Mouse (Mus musculus): ENCODE measurements around the gene Rnf181. TPM values are rescaled to one million over a fixed set of nuclear protein-coding genes. Genes with fewer than 3 reads are reported as not detected.

The Rnf181 gene
- total and polyA plus RNA-seq, 2 experiments from 2014 or later, result 87.3 to 120 TPM

DNA sequence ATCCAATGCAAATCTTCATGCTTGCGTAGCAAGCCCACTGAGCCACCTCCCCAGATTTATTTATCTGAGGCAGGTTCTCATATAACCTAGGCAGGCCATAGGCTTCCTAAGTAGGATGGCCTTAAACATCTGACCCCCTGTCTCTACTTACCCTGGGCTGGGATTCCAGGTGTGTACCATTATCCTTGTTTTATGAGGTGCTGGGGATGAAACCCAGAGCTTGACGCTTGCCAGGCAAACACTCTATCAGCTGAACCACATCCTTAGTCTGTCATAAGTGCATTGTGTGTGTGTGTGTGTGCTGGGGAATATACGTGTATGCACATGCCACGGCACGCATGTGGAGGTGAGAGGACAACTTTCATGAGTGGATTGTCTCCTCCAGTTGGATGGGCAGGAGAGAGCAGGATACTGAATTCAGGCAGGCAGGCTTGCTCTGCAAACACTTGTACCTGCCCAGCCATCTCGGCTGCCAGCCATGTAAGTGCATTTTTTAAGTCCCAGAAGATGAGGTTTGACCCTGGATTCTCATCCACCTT, 22.1 kb upstream of the Rnf181 start:
- no peak for DNase-seq (ENCODE audit: low spot score)
- H3K9me3 ChIP-seq (ENCODE audit: low read length), result no peaks in the 10 kb centered on the region
- ATAC-seq (ENCODE audit: low FRiP score), result no peak
- H3K27me3 ChIP-seq (ENCODE audit: insufficient read depth, low read length), result no peaks in the 10 kb centered on the region; the same call in 1 of the 2 replicates
- H3K36me3 ChIP-seq (ENCODE audit: insufficient read depth, low read length), result no peaks in the 10 kb centered on the region
- no peak overlapping the region for H3K4me3 ChIP-seq (ENCODE audit: low read depth, low read length)
- WGBS, result 90% methylated on average over 6 of the region's 6 CpGs
- 0 out of 2 replicates have a peak, but pooled peaks cover 3% of the 10 kb centered on the region for H3K4me1 ChIP-seq (ENCODE audit: insufficient read depth, low read length)
- TF ChIP-seq CTCF (IDR thresholded peaks at IDR 0.05), result no peak
- H3K27ac ChIP-seq (ENCODE audit: low read depth, low read length), result no peak overlapping the region
- no peak overlapping the region for H3K9ac ChIP-seq (replicated peaks; ENCODE audit: low read length, poor library complexity, severe bottlenecking)
- no peak overlapping the region for H3K4me2 ChIP-seq (ENCODE audit: low read depth, low read length, poor library complexity, severe bottlenecking)

DNA sequence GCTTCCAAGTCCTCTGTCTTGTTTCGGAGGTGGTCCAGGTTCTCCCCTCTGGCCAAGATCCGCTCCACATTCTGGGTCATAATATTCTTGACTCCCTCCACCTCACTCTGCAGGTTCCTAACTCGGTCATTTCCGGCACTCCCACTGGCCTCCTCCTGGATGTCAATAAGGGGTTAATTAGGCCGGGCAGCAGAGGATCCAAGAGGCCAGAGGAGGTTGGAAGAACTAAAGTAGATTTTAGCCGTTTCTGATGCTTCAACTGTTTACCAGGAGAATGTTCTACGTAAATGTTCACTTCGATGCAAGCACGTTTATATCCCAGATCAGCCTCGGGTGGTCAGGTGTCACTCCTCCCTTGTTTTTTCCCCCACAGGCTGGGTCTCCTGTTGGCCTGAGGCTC, 21.5 kb upstream of the Rnf181 start:
- TF ChIP-seq CTCF (IDR thresholded peaks at IDR 0.05), result no peak
- no peak overlapping the region for H3K9ac ChIP-seq (replicated peaks; ENCODE audit: low read length, poor library complexity, severe bottlenecking)
- WGBS, result 75% methylated on average over 10 of the region's 10 CpGs

DNA sequence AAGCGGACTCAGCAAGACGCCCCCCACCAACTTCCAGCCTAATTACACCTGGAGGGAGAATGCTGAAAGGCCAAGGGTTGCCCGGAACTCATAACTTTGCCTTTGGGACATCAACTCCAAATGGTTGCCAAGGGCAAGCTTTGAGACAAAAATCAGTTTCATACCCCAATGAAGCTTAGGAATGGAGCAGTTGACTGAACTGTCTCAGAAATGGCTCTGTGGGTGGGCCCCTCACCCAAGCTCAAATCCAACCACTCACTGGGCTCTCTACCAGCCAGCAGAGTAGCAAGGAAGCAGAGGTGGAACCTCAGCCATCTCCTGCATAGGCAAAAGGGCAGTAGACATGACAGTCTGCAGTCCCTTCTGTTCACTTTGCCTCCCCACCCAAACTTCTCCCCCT, 21.1 kb upstream of the Rnf181 start:
- no peak for ATAC-seq (ENCODE audit: low FRiP score)
- no peak overlapping the region for H3K9ac ChIP-seq (replicated peaks; ENCODE audit: low read length, poor library complexity, severe bottlenecking)
- 0 out of 2 replicates have a peak, but pooled peaks cover 3% of the 10 kb centered on the region for H3K4me1 ChIP-seq (ENCODE audit: insufficient read depth, low read length)
- H3K9me3 ChIP-seq (ENCODE audit: low read length), result no peaks in the 10 kb centered on the region
- H3K4me2 ChIP-seq (ENCODE audit: low read depth, low read length, poor library complexity, severe bottlenecking), result no peak overlapping the region
- H3K27ac ChIP-seq (ENCODE audit: low read depth, low read length), result no peak overlapping the region
- no peaks in the 10 kb centered on the region for H3K36me3 ChIP-seq (ENCODE audit: insufficient read depth, low read length)
- TF ChIP-seq CTCF (IDR thresholded peaks at IDR 0.05), result no peak
- no peak overlapping the region for H3K4me3 ChIP-seq (ENCODE audit: low read depth, low read length)
- no peaks in the 10 kb centered on the region; the same call in 1 of the 2 replicates for H3K27me3 ChIP-seq (ENCODE audit: insufficient read depth, low read length)
- WGBS, result 73% methylated on average over 3 of the region's 3 CpGs
- DNase-seq (ENCODE audit: low spot score), result no peak

More for the DNA sequence above, 21.5 kb upstream of the Rnf181 start:
- no peak overlapping the region for H3K27ac ChIP-seq (ENCODE audit: low read depth, low read length)
- H3K27me3 ChIP-seq (ENCODE audit: insufficient read depth, low read length), result no peaks in the 10 kb centered on the region; the same call in 1 of the 2 replicates
- no peaks in the 10 kb centered on the region for H3K9me3 ChIP-seq (ENCODE audit: low read length)
- DNase-seq (ENCODE audit: low spot score), result no peak
- no peaks in the 10 kb centered on the region for H3K36me3 ChIP-seq (ENCODE audit: insufficient read depth, low read length)
- 0 out of 2 replicates have a peak, but pooled peaks cover 3% of the 10 kb centered on the region for H3K4me1 ChIP-seq (ENCODE audit: insufficient read depth, low read length)
- no peak overlapping the region for H3K4me3 ChIP-seq (ENCODE audit: low read depth, low read length)
- H3K4me2 ChIP-seq (ENCODE audit: low read depth, low read length, poor library complexity, severe bottlenecking), result no peak overlapping the region
- ATAC-seq (ENCODE audit: low FRiP score), result no peak

DNA sequence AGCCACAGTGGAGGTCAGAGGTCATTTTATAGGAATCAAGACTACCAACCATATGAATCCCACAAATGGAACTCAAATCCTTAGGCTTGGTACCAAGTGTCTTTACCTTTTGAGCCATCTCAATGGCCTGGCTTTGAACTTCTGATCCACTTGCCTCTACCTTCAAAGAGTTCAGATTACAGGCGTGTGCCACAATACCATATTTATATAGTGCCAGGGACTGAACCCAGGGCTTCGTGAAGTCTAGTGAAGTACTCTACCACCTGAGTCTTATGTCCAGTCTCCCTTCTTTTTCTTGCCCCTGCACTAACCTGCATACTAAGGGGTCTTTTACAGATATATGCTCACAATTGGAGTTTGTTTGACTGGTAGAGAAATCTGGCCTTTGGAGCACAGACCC, 19.8 kb upstream of the Rnf181 start:
- Histone ChIP-seq H3K4me2 (ENCODE audit: low read depth, low read length, poor library complexity, severe bottlenecking) (no peak overlapping the region), H3K4me3 (ENCODE audit: low read depth, low read length) (no peak overlapping the region), H3K27me3 (ENCODE audit: insufficient read depth, low read length) (no peaks in the 10 kb centered on the region; the same call in 1 of the 2 replicates), H3K4me1 (ENCODE audit: insufficient read depth, low read length) (0 out of 2 replicates have a peak, but pooled peaks cover 3% of the 10 kb centered on the region), H3K36me3 (ENCODE audit: insufficient read depth, low read length) (no peaks in the 10 kb centered on the region), H3K9ac (replicated peaks; ENCODE audit: low read length, poor library complexity, severe bottlenecking) (no peak overlapping the region), H3K9me3 (ENCODE audit: low read length) (no peaks in the 10 kb centered on the region), H3K27ac (ENCODE audit: low read depth, low read length) (no peak overlapping the region)
- DNase-seq (ENCODE audit: low spot score), result no peak
- no peak for ATAC-seq (ENCODE audit: low FRiP score)
- no peak for TF ChIP-seq CTCF (IDR thresholded peaks at IDR 0.05)
- WGBS, result 91% methylated on average over 2 of the region's 2 CpGs

DNA sequence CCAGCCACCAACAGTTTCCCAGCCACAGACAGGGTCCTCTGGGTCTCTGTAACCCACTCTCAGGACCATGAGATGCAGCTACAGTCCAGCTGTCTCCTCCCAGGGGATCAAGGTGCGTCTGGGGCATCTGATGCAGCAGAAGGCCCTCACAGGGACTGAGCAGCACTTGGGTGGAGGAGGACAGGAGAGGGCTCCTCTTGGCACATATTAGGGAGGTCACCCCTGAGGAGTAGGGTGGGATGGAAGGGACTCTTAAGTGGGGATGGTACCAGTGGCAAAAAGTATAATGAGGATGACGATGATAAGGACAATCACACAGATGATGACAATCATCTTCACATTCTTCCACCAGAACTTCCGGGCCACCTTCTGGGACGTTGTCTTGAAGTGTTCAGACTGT, 18.5 kb upstream of the Rnf181 start:
- DNase-seq (ENCODE audit: low spot score) (no peak), ATAC-seq (ENCODE audit: low FRiP score) (no peak)
- H3K27ac ChIP-seq (ENCODE audit: low read depth, low read length), result no peak overlapping the region
- no peak overlapping the region for H3K9ac ChIP-seq (replicated peaks; ENCODE audit: low read length, poor library complexity, severe bottlenecking)
- no peak for TF ChIP-seq CTCF (IDR thresholded peaks at IDR 0.05)
- H3K9me3 ChIP-seq (ENCODE audit: low read length), result no peaks in the 10 kb centered on the region
- H3K27me3 ChIP-seq (ENCODE audit: insufficient read depth, low read length), result peaks cover 5% of the 10 kb centered on the region
- no peak overlapping the region for H3K4me2 ChIP-seq (ENCODE audit: low read depth, low read length, poor library complexity, severe bottlenecking)
- no peaks in the 10 kb centered on the region for H3K36me3 ChIP-seq (ENCODE audit: insufficient read depth, low read length)
- 89% methylated on average over 4 of the region's 4 CpGs for WGBS
- H3K4me3 ChIP-seq (ENCODE audit: low read depth, low read length), result no peak overlapping the region
- H3K4me1 ChIP-seq (ENCODE audit: insufficient read depth, low read length), result peaks cover 3% of the 10 kb centered on the region; the same call in 1 of the 2 replicates

DNA sequence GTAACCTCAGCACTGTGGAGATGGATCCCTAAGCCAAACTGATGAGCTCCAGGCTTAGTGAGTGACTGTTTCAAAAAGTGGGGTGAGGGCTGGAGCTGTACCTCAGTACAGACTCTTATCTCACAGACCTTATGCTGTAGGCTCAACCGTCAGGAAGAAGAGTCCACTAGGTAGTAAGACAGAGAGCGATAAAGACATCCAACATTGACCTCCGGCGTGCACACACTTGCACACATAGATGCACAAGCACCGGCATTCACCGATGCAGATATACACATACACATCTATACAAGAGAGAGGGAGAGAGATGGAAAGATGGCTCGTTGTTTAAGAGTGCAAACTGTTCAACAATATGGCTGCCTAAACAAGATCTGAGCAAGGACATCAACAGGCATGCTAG, 17.2 kb upstream of the Rnf181 start:
- WGBS, result 91% methylated on average over 7 of the region's 7 CpGs
- ATAC-seq (ENCODE audit: low FRiP score), result no peak
- H3K4me3 ChIP-seq (ENCODE audit: low read depth, low read length), result no peak overlapping the region

More for the DNA sequence above, 17.2 kb upstream of the Rnf181 start:
- no peak overlapping the region for H3K4me2 ChIP-seq (ENCODE audit: low read depth, low read length, poor library complexity, severe bottlenecking)
- peaks cover 16% of the 10 kb centered on the region for H3K27me3 ChIP-seq (ENCODE audit: insufficient read depth, low read length)
- H3K9ac ChIP-seq (replicated peaks; ENCODE audit: low read length, poor library complexity, severe bottlenecking), result no peak overlapping the region
- no peaks in the 10 kb centered on the region for H3K36me3 ChIP-seq (ENCODE audit: insufficient read depth, low read length)
- H3K4me1 ChIP-seq (ENCODE audit: insufficient read depth, low read length), result peaks cover 5% of the 10 kb centered on the region; the same call in 1 of the 2 replicates
- no peak for DNase-seq (ENCODE audit: low spot score)
- H3K9me3 ChIP-seq (ENCODE audit: low read length), result no peaks in the 10 kb centered on the region
- no peak for TF ChIP-seq CTCF (IDR thresholded peaks at IDR 0.05)
- H3K27ac ChIP-seq (ENCODE audit: low read depth, low read length), result no peak overlapping the region
